Mouse (Mus musculus): ENCODE measurements around the gene Epha4. TPM values are rescaled to one million over a fixed set of nuclear protein-coding genes. Genes with fewer than 3 reads are reported as not detected.
A peak's percentile ranks its signal among the peaks of the same experiment; 100 is the strongest.

The Epha4 gene
- polyA plus RNA-seq, 1 experiment from 2014 or later = 24.0 TPM

- Histone ChIP-seq H3K27ac (ENCODE audit: low read depth, low read length) (peak overlapping the region; percentile 62), H3K4me1 (ENCODE audit: control insufficient read depth, insufficient read depth, low read length) (peaks cover 13% of the 10 kb centered on the region; the same call in 1 of the 2 replicates), H3K9me3 (ENCODE audit: control insufficient read depth, low read length) (no peaks in the 10 kb centered on the region), H3K9ac (ENCODE audit: low read depth, low read length) (peak overlapping the region; percentile 64), H3K27me3 (ENCODE audit: control insufficient read depth, insufficient read depth, low read length) (peaks cover 10% of the 10 kb centered on the region; the same call in 1 of the 2 replicates), H3K4me3 (ENCODE audit: low read length) (peak overlapping the region; percentile 71), H3K4me2 (replicated peaks; ENCODE audit: low read depth, low read length) (peak overlapping the region; percentile 96), H3K36me3 (ENCODE audit: control insufficient read depth, insufficient read depth, low read length) (no peaks in the 10 kb centered on the region)
- WGBS = under 1% methylated on average over 44 of the region's 45 CpGs
- peak; percentile 32 for ATAC-seq (ENCODE audit: low FRiP score, low TSS enrichment)
Measured at GRCm38 (mm10) chr1:77514325-77514962, 444 bp downstream of the Epha4 start.

- 0% methylated on average over 8 of the region's 9 CpGs for WGBS
- Histone ChIP-seq H3K4me2 (replicated peaks; ENCODE audit: low read depth, low read length) (peak overlapping the region; percentile 96), H3K4me1 (ENCODE audit: control insufficient read depth, insufficient read depth, low read length) (peaks cover 13% of the 10 kb centered on the region; the same call in 1 of the 2 replicates), H3K9me3 (ENCODE audit: control insufficient read depth, low read length) (no peaks in the 10 kb centered on the region), H3K36me3 (ENCODE audit: control insufficient read depth, insufficient read depth, low read length) (0 out of 2 replicates have a peak, but pooled peaks cover under 1% of the 10 kb centered on the region), H3K27ac (ENCODE audit: low read depth, low read length) (peak overlapping the region; percentile 62), H3K27me3 (ENCODE audit: control insufficient read depth, insufficient read depth, low read length) (peaks cover 10% of the 10 kb centered on the region; the same call in 1 of the 2 replicates), H3K9ac (ENCODE audit: low read depth, low read length) (peak overlapping the region; percentile 64), H3K4me3 (ENCODE audit: low read length) (peak overlapping the region; percentile 71)
- no peak for ATAC-seq (ENCODE audit: low FRiP score, low TSS enrichment)
Measured at GRCm38 (mm10) chr1:77513959-77514324, 946 bp downstream of the Epha4 start.

- ATAC-seq (ENCODE audit: low FRiP score, low TSS enrichment) = peak; percentile 2; the same call in 1 of the 2 replicates
- Histone ChIP-seq H3K4me2 (replicated peaks; ENCODE audit: low read depth, low read length) (peak overlapping the region; percentile 96), H3K9ac (ENCODE audit: low read depth, low read length) (peak overlapping the region; percentile 64), H3K9me3 (ENCODE audit: control insufficient read depth, low read length) (no peaks in the 10 kb centered on the region), H3K4me1 (ENCODE audit: control insufficient read depth, insufficient read depth, low read length) (peaks cover 13% of the 10 kb centered on the region; the same call in 1 of the 2 replicates), H3K4me3 (ENCODE audit: low read length) (peak overlapping the region; percentile 71), H3K36me3 (ENCODE audit: control insufficient read depth, insufficient read depth, low read length) (0 out of 2 replicates have a peak, but pooled peaks cover 3% of the 10 kb centered on the region), H3K27ac (ENCODE audit: low read depth, low read length) (no peak overlapping the region; the same call in 1 of the 2 replicates), H3K27me3 (ENCODE audit: control insufficient read depth, insufficient read depth, low read length) (peaks cover 10% of the 10 kb centered on the region; the same call in 1 of the 2 replicates)
- under 1% methylated on average over 27 of the region's 27 CpGs for WGBS
Measured at GRCm38 (mm10) chr1:77513411-77513941, 1.4 kb downstream of the Epha4 start.

- WGBS = 2% methylated on average over 17 of the region's 20 CpGs
- no peak overlapping the region for H3K27ac ChIP-seq (ENCODE audit: low read depth, low read length)
- peak overlapping the region; percentile 96 for H3K4me2 ChIP-seq (replicated peaks; ENCODE audit: low read depth, low read length)
Measured at GRCm38 (mm10) chr1:77512431-77513195, 2.3 kb downstream of the Epha4 start.

DNA sequence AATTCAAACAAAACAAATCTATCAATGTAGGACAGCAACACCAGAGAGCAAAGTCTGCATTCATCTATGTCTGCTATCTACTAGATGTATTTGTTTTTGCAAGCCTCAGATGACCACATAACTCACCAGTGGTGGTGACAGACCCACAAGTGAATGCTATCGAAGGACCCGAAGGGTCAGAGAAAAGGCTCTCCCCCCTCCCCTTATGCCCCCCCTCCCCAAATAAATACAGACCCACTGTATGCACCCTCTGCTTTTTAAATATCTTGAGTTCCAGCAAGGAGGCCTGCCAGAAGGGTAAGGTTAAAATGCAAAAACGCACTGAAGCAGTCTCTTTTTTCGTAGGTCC, 2.9 kb downstream of the Epha4 start:
- Histone ChIP-seq H3K27me3 (ENCODE audit: control insufficient read depth, insufficient read depth, low read length) (peaks cover 2% of the 10 kb centered on the region; the same call in 1 of the 2 replicates), H3K4me1 (ENCODE audit: control insufficient read depth, insufficient read depth, low read length) (peaks cover 17% of the 10 kb centered on the region), H3K36me3 (ENCODE audit: control insufficient read depth, insufficient read depth, low read length) (0 out of 2 replicates have a peak, but pooled peaks cover 3% of the 10 kb centered on the region), H3K27ac (ENCODE audit: low read depth, low read length) (no peak overlapping the region), H3K9me3 (ENCODE audit: control insufficient read depth, low read length) (no peaks in the 10 kb centered on the region), H3K4me2 (replicated peaks; ENCODE audit: low read depth, low read length) (peak overlapping the region; percentile 96), H3K4me3 (ENCODE audit: low read length) (peak overlapping the region; percentile 71), H3K9ac (ENCODE audit: low read depth, low read length) (peak overlapping the region; percentile 64)
- no peak for ATAC-seq (ENCODE audit: low FRiP score, low TSS enrichment)
- WGBS = 6% methylated on average over 4 of the region's 4 CpGs

More at GRCm38 (mm10) chr1:77512431-77513195, 2.3 kb downstream of the Epha4 start:
- H3K9ac ChIP-seq (ENCODE audit: low read depth, low read length) = peak overlapping the region; percentile 64
- peaks cover 17% of the 10 kb centered on the region for H3K4me1 ChIP-seq (ENCODE audit: control insufficient read depth, insufficient read depth, low read length)
- H3K4me3 ChIP-seq (ENCODE audit: low read length) = peak overlapping the region; percentile 71
- no peak for ATAC-seq (ENCODE audit: low FRiP score, low TSS enrichment)
- no peaks in the 10 kb centered on the region for H3K9me3 ChIP-seq (ENCODE audit: control insufficient read depth, low read length)
- peaks cover 8% of the 10 kb centered on the region; the same call in 1 of the 2 replicates for H3K27me3 ChIP-seq (ENCODE audit: control insufficient read depth, insufficient read depth, low read length)
- 0 out of 2 replicates have a peak, but pooled peaks cover 3% of the 10 kb centered on the region for H3K36me3 ChIP-seq (ENCODE audit: control insufficient read depth, insufficient read depth, low read length)

DNA sequence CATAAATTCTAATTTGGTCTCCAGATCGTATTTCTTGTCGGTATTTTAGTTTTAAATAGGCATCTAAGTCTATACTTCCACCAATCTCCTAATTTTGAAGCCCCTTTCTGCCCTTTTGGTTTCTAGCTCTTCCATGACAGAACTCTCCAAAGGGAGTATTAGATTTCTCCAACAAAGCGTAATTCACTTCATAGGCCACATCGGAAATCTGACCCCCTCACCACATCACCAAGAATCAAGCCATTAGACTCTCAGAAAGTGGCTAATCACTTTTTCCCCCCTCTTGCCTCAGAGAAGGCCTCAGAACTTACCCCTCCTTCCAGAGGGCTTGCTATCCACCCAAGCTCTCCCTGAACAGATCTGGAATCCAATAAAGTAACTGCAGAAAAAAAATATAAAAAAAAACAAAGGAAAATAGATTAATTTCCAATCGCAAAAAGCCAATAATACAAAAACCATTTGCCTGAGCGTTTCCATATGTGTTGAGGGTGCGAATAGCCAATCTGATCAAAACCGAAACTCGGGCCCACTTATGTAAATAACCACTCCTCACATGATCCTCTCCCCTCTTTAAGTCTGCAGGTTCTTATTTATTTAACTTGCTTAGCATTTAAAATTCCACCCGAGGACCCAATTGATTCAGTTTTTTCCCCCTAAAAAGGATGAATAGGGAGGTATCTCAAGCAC, 3.4 kb downstream of the Epha4 start:
- peaks cover 21% of the 10 kb centered on the region for H3K4me1 ChIP-seq (ENCODE audit: control insufficient read depth, insufficient read depth, low read length)

GRCm38 (mm10) chr1:77510623-77511022, 4.3 kb downstream of the Epha4 start:
- Histone ChIP-seq H3K4me1 (ENCODE audit: control insufficient read depth, insufficient read depth, low read length) (peaks cover 21% of the 10 kb centered on the region), H3K4me3 (ENCODE audit: low read length) (no peak overlapping the region), H3K36me3 (ENCODE audit: control insufficient read depth, insufficient read depth, low read length) (peaks cover 15% of the 10 kb centered on the region; the same call in 1 of the 2 replicates), H3K4me2 (replicated peaks; ENCODE audit: low read depth, low read length) (no peak overlapping the region), H3K9ac (ENCODE audit: low read depth, low read length) (no peak overlapping the region), H3K27me3 (ENCODE audit: control insufficient read depth, insufficient read depth, low read length) (no peaks in the 10 kb centered on the region), H3K9me3 (ENCODE audit: control insufficient read depth, low read length) (no peaks in the 10 kb centered on the region), H3K27ac (ENCODE audit: low read depth, low read length) (no peak overlapping the region)
- no peak for ATAC-seq (ENCODE audit: low FRiP score, low TSS enrichment)
- 32% methylated on average over 5 of the region's 5 CpGs for WGBS

More for the DNA sequence above, 3.4 kb downstream of the Epha4 start:
- Histone ChIP-seq H3K9ac (ENCODE audit: low read depth, low read length) (peak overlapping the region; percentile 64; the same call in 1 of the 2 replicates), H3K36me3 (ENCODE audit: control insufficient read depth, insufficient read depth, low read length) (peaks cover 8% of the 10 kb centered on the region; the same call in 1 of the 2 replicates), H3K27me3 (ENCODE audit: control insufficient read depth, insufficient read depth, low read length) (no peaks in the 10 kb centered on the region), H3K4me2 (replicated peaks; ENCODE audit: low read depth, low read length) (peak overlapping the region; percentile 96), H3K4me3 (ENCODE audit: low read length) (peak overlapping the region; percentile 71), H3K27ac (ENCODE audit: low read depth, low read length) (no peak overlapping the region), H3K9me3 (ENCODE audit: control insufficient read depth, low read length) (no peaks in the 10 kb centered on the region)
- WGBS = 27% methylated on average over 10 of the region's 10 CpGs
- no peak for ATAC-seq (ENCODE audit: low FRiP score, low TSS enrichment)

GRCm38 (mm10) chr1:77506856-77507200, 8.1 kb downstream of the Epha4 start:
- H3K9ac ChIP-seq (ENCODE audit: low read depth, low read length) = no peak overlapping the region
- H3K36me3 ChIP-seq (ENCODE audit: control insufficient read depth, insufficient read depth, low read length) = peaks cover 19% of the 10 kb centered on the region; the same call in 1 of the 2 replicates
- no peak overlapping the region for H3K4me2 ChIP-seq (replicated peaks; ENCODE audit: low read depth, low read length)
- no peak for ATAC-seq (ENCODE audit: low FRiP score, low TSS enrichment)
- H3K9me3 ChIP-seq (ENCODE audit: control insufficient read depth, low read length) = no peaks in the 10 kb centered on the region
- H3K4me3 ChIP-seq (ENCODE audit: low read length) = no peak overlapping the region
- peaks cover 20% of the 10 kb centered on the region for H3K4me1 ChIP-seq (ENCODE audit: control insufficient read depth, insufficient read depth, low read length)
- 87% methylated on average over 18 of the region's 18 CpGs for WGBS
- no peaks in the 10 kb centered on the region for H3K27me3 ChIP-seq (ENCODE audit: control insufficient read depth, insufficient read depth, low read length)
- H3K27ac ChIP-seq (ENCODE audit: low read depth, low read length) = no peak overlapping the region
